Mouse (Mus musculus) left cerebral cortex, postnatal 36 days (tissue): ENCODE results near the gene Krt20. TPM values are rescaled to one million over a fixed set of nuclear protein-coding genes. Genes with fewer than 3 reads are reported as not detected.
A peak's percentile ranks its signal among the peaks of the same experiment; 100 is the strongest.

Experiments
- DNase-seq, 2 experiments: peaks; one replicate each; pipeline ENCODE4 v3.0.0; 2021 to 2022; ENCODE audit warnings: low spot score in 2 of 2, mixed read lengths in 1 of 2
- intact Hi-C: fragments of 180-260 bp; cut with DNase I; formaldehyde crosslinking; loops from one replicate; pipeline ENCODE4 v1.15.1; 2025
- total RNA-seq, 2 experiments: library from RNA; stranded (reverse); gene quantifications; 2 replicates each; pipeline ENCODE4 v1.2.3; 2021

Krt20 gene
- not detected for total RNA-seq

DNA sequence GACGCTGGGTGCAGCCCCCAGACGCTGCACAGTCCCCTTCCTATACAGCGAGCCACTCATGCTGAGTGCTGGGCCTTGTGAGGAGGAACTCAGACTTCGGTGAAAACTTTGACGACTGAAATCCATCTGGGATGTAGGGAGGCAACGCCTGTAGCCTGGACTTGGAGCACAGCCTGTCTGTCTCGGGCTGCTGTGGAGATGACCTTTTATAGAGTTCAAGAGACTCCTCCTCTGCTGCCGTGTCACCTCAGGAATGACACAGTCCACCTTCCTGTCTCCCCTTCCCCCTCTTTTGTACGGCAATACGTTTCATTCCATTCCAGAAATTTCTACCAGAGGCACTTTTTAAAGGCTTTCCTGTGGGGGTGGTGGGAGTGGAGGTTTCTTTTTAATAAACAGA lies at the start of gene Krt20:
Krt20 (minus strand) TSS at position 179 of the 400 bp plus-strand sequence.
- DNase-seq: no peak
- intact Hi-C loops: no loop called here

- intact Hi-C loops: no loop called here
- no peak for DNase-seq
Measured at GRCm38 (mm10) chr11:99474981-99475380, 37.0 kb upstream of the Krt20 start.

DNA sequence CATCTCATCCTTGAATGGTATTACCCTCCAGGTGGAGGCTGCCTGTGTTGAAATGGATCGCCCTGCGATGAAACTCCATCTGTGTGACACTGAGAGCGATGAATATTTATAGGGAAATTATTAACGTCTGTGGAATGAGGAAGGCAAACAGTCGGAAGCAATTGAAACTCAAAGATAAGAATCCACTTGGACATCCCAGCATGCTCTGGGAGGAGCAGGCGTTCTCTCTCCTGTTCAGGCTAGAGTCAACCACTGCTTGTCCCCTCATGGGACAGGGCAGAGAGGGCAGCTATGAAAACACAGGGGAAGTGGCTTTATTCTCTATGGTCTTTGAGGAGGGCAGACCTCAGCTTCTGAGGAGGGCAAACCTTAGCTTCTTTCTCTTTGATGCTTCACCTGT lies 35.5 kb upstream of the Krt20 start:
- no peak for DNase-seq
- intact Hi-C loops: no loop called here

DNA sequence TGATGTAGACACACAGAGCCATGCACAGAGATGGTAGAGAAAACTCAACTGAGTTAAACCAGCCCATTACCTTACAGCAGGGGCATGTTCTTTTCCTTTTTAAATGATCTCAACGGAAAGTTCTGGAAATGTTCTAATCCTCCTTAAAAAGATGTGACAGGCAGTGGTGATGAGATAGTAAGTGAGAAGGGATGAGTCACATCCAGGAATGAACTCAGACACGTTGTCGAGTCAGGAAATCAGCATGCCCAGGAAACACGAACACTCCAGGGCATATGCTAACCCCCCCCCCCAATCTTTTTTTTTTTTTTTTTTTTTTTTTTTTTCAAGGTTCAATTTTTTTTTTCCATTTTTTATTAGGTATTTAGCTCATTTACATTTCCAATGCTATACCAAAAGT lies 34.5 kb upstream of the Krt20 start:
- no peak for DNase-seq
- intact Hi-C loops: no loop called here

DNA sequence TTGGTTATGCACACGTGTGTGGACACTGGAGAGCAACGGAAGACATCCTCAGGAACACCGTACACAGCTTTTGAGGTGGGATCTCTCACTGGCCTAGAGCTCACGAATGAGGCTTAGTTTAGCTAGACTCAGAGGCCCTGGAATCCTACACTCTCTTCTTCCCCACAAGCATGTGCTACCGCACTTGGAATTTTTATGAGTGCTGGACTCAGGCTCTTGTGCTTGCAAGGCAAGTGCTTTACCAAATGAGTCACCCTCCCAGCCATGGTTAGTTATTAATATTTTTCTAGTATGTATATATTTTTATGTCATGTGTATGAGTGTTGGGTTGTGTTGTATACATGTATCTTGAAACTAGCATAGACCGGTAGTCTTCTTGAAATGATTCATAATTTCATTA lies 34.0 kb upstream of the Krt20 start:
- DNase-seq: no peak
- intact Hi-C loops: no loop called here

- DNase-seq: no peak
- intact Hi-C loops: loop anchor here (5.0 to 10.0 kb wide), 2 partner anchors 154 to 163 kb away; no protein-coding TSS in a partner anchor
Measured at GRCm38 (mm10) chr11:99469228-99469627, 31.3 kb upstream of the Krt20 start.

GRCm38 (mm10) chr11:99468566-99468965 lies 30.6 kb upstream of the Krt20 start:
- intact Hi-C loops: loop anchor here (5.0 to 10.0 kb wide), 2 partner anchors 154 to 164 kb away; no protein-coding TSS in a partner anchor
- DNase-seq: no peak

DNA sequence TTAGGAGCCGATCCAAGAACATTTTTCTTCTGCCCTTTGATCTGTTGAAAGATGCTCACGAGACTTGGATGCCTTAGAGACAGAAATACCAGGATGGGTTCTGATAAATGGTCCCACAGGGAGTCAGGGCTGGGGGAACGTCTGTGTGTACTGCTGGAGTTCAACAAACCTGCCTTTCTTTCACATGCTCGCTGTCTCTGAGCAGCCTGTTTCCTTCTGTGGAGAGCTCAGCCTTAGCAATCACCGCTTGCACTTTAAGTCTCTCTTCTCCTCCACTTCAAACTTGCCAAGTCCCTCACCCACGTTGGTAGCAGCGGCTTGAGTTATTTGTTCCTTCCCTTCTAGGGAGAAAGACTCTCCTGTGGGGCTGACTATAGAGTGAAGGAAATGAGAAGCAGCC lies 28.4 kb upstream of the Krt20 start:
- DNase-seq: peak; percentile 33 to 47
- intact Hi-C loops: loop anchor here (1.0 to 10.0 kb wide), 3 partner anchors 152 to 703 kb away; no protein-coding TSS in a partner anchor

DNA sequence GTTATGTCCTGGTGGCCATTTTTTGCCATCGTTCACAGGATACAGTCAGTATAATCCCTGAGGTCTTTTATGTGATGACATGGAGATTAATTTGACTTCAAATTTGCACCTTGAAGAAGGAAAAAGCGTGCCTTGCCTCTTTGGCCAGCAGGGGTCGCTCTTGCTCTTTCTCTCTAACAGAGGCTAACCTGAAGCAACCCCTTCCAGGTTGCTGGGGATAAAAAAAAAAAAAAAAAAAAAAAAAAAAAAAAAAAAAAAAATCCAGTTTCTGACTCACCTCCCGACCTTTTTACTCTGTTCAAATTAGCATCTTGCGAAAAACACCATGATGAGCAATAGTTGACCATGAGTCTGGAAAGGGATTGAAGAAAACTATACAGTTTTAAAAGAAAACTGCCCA lies 26.9 kb upstream of the Krt20 start:
- intact Hi-C loops: loop anchor here (1.0 to 10.0 kb wide), 6 partner anchors 110 to 832 kb away; no protein-coding TSS in a partner anchor

GRCm38 (mm10) chr11:99463155-99463554 lies 25.2 kb upstream of the Krt20 start:
- intact Hi-C loops: loop anchor here (1.0 to 10.0 kb wide), 4 partner anchors 50 to 834 kb away; no protein-coding TSS in a partner anchor

More for the DNA sequence above, 26.9 kb upstream of the Krt20 start:
- peak; percentile 76 to 77 for DNase-seq

GRCm38 (mm10) chr11:99461736-99462135 lies 23.8 kb upstream of the Krt20 start:
- intact Hi-C loops: loop anchor here (5.0 to 10.0 kb wide), 2 partner anchors 147 to 836 kb away; no protein-coding TSS in a partner anchor
- DNase-seq: no peak

More at GRCm38 (mm10) chr11:99463155-99463554, 25.2 kb upstream of the Krt20 start:
- DNase-seq: peak; percentile 39 to 56

GRCm38 (mm10) chr11:99458887-99459286 lies 20.9 kb upstream of the Krt20 start:
- no peak for DNase-seq
- intact Hi-C loops: no loop called here

GRCm38 (mm10) chr11:99454759-99455158 lies 16.8 kb upstream of the Krt20 start:
- intact Hi-C loops: no loop called here
- no peak for DNase-seq

DNA sequence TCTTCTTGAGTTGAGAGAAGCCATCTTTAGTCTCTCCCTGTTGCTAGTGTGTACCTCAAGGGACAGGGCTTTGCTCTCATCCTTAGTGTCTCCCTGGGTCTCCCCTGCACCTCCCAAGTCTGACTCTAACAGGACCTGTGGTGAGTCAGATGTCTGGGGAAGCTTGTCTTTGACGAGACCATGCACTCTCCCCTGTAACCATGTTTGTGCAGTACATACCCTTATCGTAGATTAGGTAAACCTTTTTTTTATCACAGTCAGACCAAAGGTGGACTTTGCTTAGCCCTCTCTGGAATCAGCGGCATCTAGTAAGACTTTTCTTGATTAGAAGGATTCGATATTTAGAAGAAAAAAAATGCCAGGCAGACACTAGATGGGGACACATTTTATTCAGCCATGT lies 16.1 kb upstream of the Krt20 start:
- no peak for DNase-seq
- intact Hi-C loops: no loop called here

DNA sequence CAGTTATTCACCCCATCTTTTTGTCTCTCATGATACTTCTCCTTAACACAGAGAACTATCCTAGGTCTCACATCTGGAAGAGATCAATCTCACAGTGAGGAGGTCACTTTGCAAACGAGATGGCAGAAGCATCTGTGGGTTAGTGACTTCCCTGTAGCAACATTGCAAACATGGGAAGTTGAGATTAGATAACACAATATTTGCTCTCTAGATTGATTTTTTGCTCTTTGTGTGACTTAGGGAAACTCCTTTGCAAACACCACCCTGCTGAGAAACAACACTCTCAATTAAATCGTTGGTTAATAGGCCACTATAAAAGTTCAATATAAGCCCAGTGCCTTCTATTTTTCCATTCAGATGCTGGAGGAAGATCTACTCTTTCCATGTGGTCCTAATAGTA lies 10.8 kb upstream of the Krt20 start:
- no peak for DNase-seq
- intact Hi-C loops: no loop called here

GRCm38 (mm10) chr11:99441220-99441619 lies 3.3 kb upstream of the Krt20 start:
- intact Hi-C loops: no loop called here
- no peak for DNase-seq

GRCm38 (mm10) chr11:99439465-99439864 lies 1.5 kb upstream of the Krt20 start:
- DNase-seq: no peak
- intact Hi-C loops: no loop called here

DNA sequence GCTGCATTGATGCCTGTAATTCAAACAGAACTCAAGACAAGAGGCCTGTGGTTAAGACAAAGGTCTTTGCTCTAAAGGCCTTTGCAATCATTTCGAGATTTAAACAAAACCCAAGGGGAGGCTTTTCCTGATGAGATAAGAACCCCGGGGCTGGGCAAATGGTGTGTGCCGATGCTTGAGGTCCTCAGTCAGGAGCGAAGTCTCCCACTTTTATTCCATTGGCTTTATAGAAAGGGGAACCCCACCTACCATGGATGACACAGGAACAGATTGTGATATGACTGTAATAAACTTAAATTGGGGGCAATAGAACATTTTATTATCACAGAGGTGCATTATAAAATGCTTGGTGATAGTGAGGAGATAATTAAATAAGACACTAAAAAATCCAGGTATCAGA lies 1.3 kb downstream of the Krt20 start:
- intact Hi-C loops: no loop called here
- DNase-seq: no peak

GRCm38 (mm10) chr11:99430670-99431069 lies 7.3 kb downstream of the Krt20 start:
- DNase-seq: no peak
- intact Hi-C loops: no loop called here

GRCm38 (mm10) chr11:99422159-99422558 lies 15.8 kb downstream of the Krt20 start, which contains the start of gene Krt12:
Krt12 (minus strand) TSS chr11:99422259.
- intact Hi-C loops: no loop called here
- DNase-seq: no peak

GRCm38 (mm10) chr11:99420586-99420985 lies 17.4 kb downstream of the Krt20 start:
- DNase-seq: no peak
- intact Hi-C loops: no loop called here

- no peak for DNase-seq
- intact Hi-C loops: no loop called here
Measured at GRCm38 (mm10) chr11:99417819-99418218, 20.1 kb downstream of the Krt20 start.
